Mouse (Mus musculus) lung, postnatal 0 days (tissue): ENCODE data around the gene Smdt1. TPM values are rescaled to one million over a fixed set of nuclear protein-coding genes. Genes with fewer than 3 reads are reported as not detected.

Source experiments
- ATAC-seq: fragments of 200-750 bp; cut with Nextera tagmentation; 2 replicates; pipeline ENCODE4 v1.8.0; 2017; ENCODE audit warnings: moderate library complexity
- DNase-seq: peaks from one replicate; pipeline ENCODE4 v3.0.0-alpha.2; 2016; ENCODE audit warnings: low spot score
- H3K27ac ChIP-seq: fragments of 300-500 bp; sonication (generic); 2 replicates; pipeline ENCODE4 v1.5.1; 2014; ENCODE audit warnings: antibody characterized with exemption, mild to moderate bottlenecking, low read length, mixed read lengths
- H3K27me3 ChIP-seq: fragments of 300-500 bp; sonication (generic); replicated peaks from 2 replicates; pipeline ENCODE4 v1.6.1; 2014; ENCODE audit warnings: low read length, mixed read lengths; ENCODE audit not compliant: insufficient read depth
- H3K36me3 ChIP-seq: fragments of 300-500 bp; sonication (generic); 2 replicates; pipeline ENCODE4 v1.6.1; 2014; ENCODE audit warnings: low read length, mixed read lengths; ENCODE audit not compliant: insufficient read depth
- H3K4me1 ChIP-seq: fragments of 300-500 bp; sonication (generic); 2 replicates; pipeline ENCODE4 v1.6.1; 2014; ENCODE audit warnings: antibody characterized with exemption, low read depth, low read length, mixed read lengths; ENCODE audit not compliant: insufficient read depth
- H3K4me2 ChIP-seq: fragments of 300-500 bp; sonication (generic); replicated peaks from 2 replicates; pipeline ENCODE4 v1.6.1; 2014; ENCODE audit warnings: low read depth, mild to moderate bottlenecking, low read length, moderate library complexity, mixed read lengths
- H3K4me3 ChIP-seq: fragments of 300-500 bp; sonication (generic); 2 replicates; pipeline ENCODE4 v1.5.1; 2014; ENCODE audit warnings: low read depth, low read length
- H3K9ac ChIP-seq: fragments of 300-500 bp; sonication (generic); replicated peaks from 2 replicates; pipeline ENCODE4 v1.6.1; 2014; ENCODE audit warnings: low read depth, mild to moderate bottlenecking
- H3K9me3 ChIP-seq: fragments of 300-500 bp; sonication (generic); 2 replicates; pipeline ENCODE4 v1.6.1; 2016; ENCODE audit warnings: low read length, mixed read lengths
- CTCF ChIP-seq: IDR thresholded peaks from 2 replicates; pipeline ENCODE4 v1.5.1; 2016; ENCODE audit warnings: antibody characterized with exemption, mild to moderate bottlenecking
- EP300 ChIP-seq: IDR thresholded peaks from 2 replicates; pipeline ENCODE4 v1.6.1; 2016; ENCODE audit warnings: antibody characterized with exemption, mild to moderate bottlenecking, control low read depth
- WGBS: fragments of 180-500 bp; shearing (Covaris S2); extraction: QIAGEN DNeasy Blood & Tissue Kit; methylation state at CpG from one replicate; pipeline ENCODE4 v1.1.7; 2014; 5-methylcytosine and 5-hydroxymethylcytosine counted together
- polyA plus RNA-seq: library from polyadenylated mRNA; unstranded; fragments of >200 nt; fragmentation: Nextera tagmentation; extraction: Ambion mirVana; gene quantifications from 2 replicates; pipeline ENCODE4 v1.2.1, GENCODE M21; 2015

The Smdt1 gene
- polyA plus RNA-seq, 1 experiment from 2014 or later, result 276 TPM

- no peak for TF ChIP-seq CTCF
- TF ChIP-seq EP300, result no peak
Observed at GRCm38 (mm10) chr15:82351480-82351879, 12.7 kb downstream of the Smdt1 start.

GRCm38 (mm10) chr15:82353078-82353744, 14.5 kb downstream of the Smdt1 start:
- Histone ChIP-seq H3K27me3 (no peaks in the 10 kb centered on the region), H3K27ac (peak overlapping the region; percentile 80), H3K4me3 (peak overlapping the region; percentile 87), H3K9ac (peak overlapping the region; percentile 96), H3K36me3 (peaks cover 23% of the 10 kb centered on the region), H3K4me2 (peak overlapping the region; percentile 80), H3K9me3 (no peaks in the 10 kb centered on the region), H3K4me1 (peaks cover 8% of the 10 kb centered on the region)
- WGBS, result 20% methylated on average over 14 of the region's 14 CpGs
- TF ChIP-seq EP300 (no peak), CTCF (no peak)
- ATAC-seq (no peak), DNase-seq (no peak)

More at GRCm38 (mm10) chr15:82351480-82351879, 12.7 kb downstream of the Smdt1 start:
- DNase-seq (no peak), ATAC-seq (no peak)
- H3K27ac ChIP-seq, result no peak overlapping the region
- H3K4me3 ChIP-seq, result no peak overlapping the region
- peaks cover 27% of the 10 kb centered on the region for H3K36me3 ChIP-seq
- no peaks in the 10 kb centered on the region for H3K9me3 ChIP-seq
- no peaks in the 10 kb centered on the region for H3K27me3 ChIP-seq
- peaks cover 17% of the 10 kb centered on the region for H3K4me1 ChIP-seq
- WGBS, result 65% methylated on average over 3 of the region's 3 CpGs
- no peak overlapping the region for H3K4me2 ChIP-seq
- no peak overlapping the region for H3K9ac ChIP-seq

GRCm38 (mm10) chr15:82353745-82354113, 15.0 kb downstream of the Smdt1 start:
- peak overlapping the region; percentile 80 for H3K4me2 ChIP-seq
- no peaks in the 10 kb centered on the region for H3K27me3 ChIP-seq
- TF ChIP-seq CTCF (no peak), EP300 (no peak)
- no peaks in the 10 kb centered on the region for H3K9me3 ChIP-seq
- peaks cover 18% of the 10 kb centered on the region for H3K36me3 ChIP-seq
- ATAC-seq (peak; percentile 17), DNase-seq (no peak)
- H3K27ac ChIP-seq, result peak overlapping the region; percentile 80
- WGBS, result under 1% methylated on average over 23 of the region's 23 CpGs
- H3K4me3 ChIP-seq, result peak overlapping the region; percentile 87
- H3K4me1 ChIP-seq, result peaks cover 8% of the 10 kb centered on the region
- peak overlapping the region; percentile 96 for H3K9ac ChIP-seq

- Histone ChIP-seq H3K27me3 (no peaks in the 10 kb centered on the region), H3K9me3 (no peaks in the 10 kb centered on the region), H3K4me2 (peak within 1 kb of the TSS; percentile 80), H3K4me1 (peaks cover 8% of the 10 kb centered on the region), H3K4me3 (peak within 1 kb of the TSS; percentile 87), H3K9ac (peak within 1 kb of the TSS; percentile 96), H3K36me3 (peaks cover 17% of the 10 kb centered on the region; the same call in 1 of the 2 replicates), H3K27ac (peak within 1 kb of the TSS; percentile 93)
- peak; percentile 100 for ATAC-seq
- TF ChIP-seq CTCF, result peak; percentile 99
- TF ChIP-seq EP300, result peak; percentile 47; the same call in 1 of the 2 replicates
- DNase-seq, result peak; percentile 100
- 2% methylated on average over 57 of the region's 57 CpGs for WGBS
Observed at GRCm38 (mm10) chr15:82354126-82354945, 15.6 kb downstream of the Smdt1 start, which contains the start of gene Ndufa6. Gene Ndufa6, minus strand, starts transcription at chr15:82354322.

GRCm38 (mm10) chr15:82358431-82359260, 19.9 kb downstream of the Smdt1 start:
- H3K9ac ChIP-seq, result no peak overlapping the region
- no peak overlapping the region for H3K4me2 ChIP-seq
- H3K9me3 ChIP-seq, result no peaks in the 10 kb centered on the region
- no peak for DNase-seq
- TF ChIP-seq EP300 (no peak), CTCF (no peak)
- H3K36me3 ChIP-seq, result no peaks in the 10 kb centered on the region
- H3K27me3 ChIP-seq, result no peaks in the 10 kb centered on the region
- H3K27ac ChIP-seq, result peak overlapping the region; percentile 47; the same call in 1 of the 2 replicates
- no peak for ATAC-seq
- no peak overlapping the region for H3K4me3 ChIP-seq
- WGBS, result 54% methylated on average over 22 of the region's 22 CpGs
- no peaks in the 10 kb centered on the region; the same call in 1 of the 2 replicates for H3K4me1 ChIP-seq
